Mouse (Mus musculus) kidney, postnatal 0 days (tissue): ENCODE measurements around the gene Selenom. TPM values are rescaled to one million over a fixed set of nuclear protein-coding genes. Genes with fewer than 3 reads are reported as not detected.
A peak's percentile ranks its signal among the peaks of the same experiment; 100 is the strongest.

Experiments
- ATAC-seq: fragments of 200-750 bp; cut with Nextera tagmentation; replicated peaks from 2 replicates; pipeline ENCODE4 v1.8.0; 2017; ENCODE audit warnings: low read depth, moderate number of reproducible peaks, moderate TSS enrichment, moderate library complexity; ENCODE audit not compliant: low FRiP score
- DNase-seq: peaks from one replicate; pipeline ENCODE4 v3.0.0-alpha.2; 2016; ENCODE audit warnings: low spot score
- H3K27ac ChIP-seq: fragments of 300-500 bp; sonication (generic); 2 replicates; pipeline ENCODE4 v1.5.1; 2014; ENCODE audit warnings: mild to moderate bottlenecking
- H3K27me3 ChIP-seq: fragments of 300-500 bp; sonication (generic); 2 replicates; pipeline ENCODE4 v1.6.1; 2014; ENCODE audit warnings: low read length, mixed read lengths; ENCODE audit not compliant: insufficient read depth
- H3K36me3 ChIP-seq: fragments of 300-500 bp; sonication (generic); 2 replicates; pipeline ENCODE4 v1.6.1; 2014; ENCODE audit warnings: low read length, mixed read lengths; ENCODE audit not compliant: insufficient read depth
- H3K4me1 ChIP-seq: fragments of 300-500 bp; sonication (generic); replicated peaks from 2 replicates; pipeline ENCODE4 v1.6.1; 2014; ENCODE audit warnings: antibody characterized with exemption, low read length, mixed read lengths; ENCODE audit not compliant: insufficient read depth
- H3K4me2 ChIP-seq: fragments of 300-500 bp; sonication (generic); 2 replicates; pipeline ENCODE4 v1.6.1; 2014; ENCODE audit warnings: mild to moderate bottlenecking, low read length, moderate library complexity, mixed read lengths
- H3K4me3 ChIP-seq: fragments of 300-500 bp; sonication (generic); replicated peaks from 2 replicates; pipeline ENCODE4 v1.5.1; 2014; ENCODE audit warnings: low read depth, low read length
- H3K9ac ChIP-seq: fragments of 300-500 bp; sonication (generic); 2 replicates; pipeline ENCODE4 v1.6.1; 2014; ENCODE audit warnings: low read depth, low read length
- H3K9me3 ChIP-seq: fragments of 300-500 bp; sonication (generic); replicated peaks from 2 replicates; pipeline ENCODE4 v1.6.1; 2016; ENCODE audit warnings: low read length, inconsistent platforms, mixed read lengths
- CTCF ChIP-seq: IDR thresholded peaks from 2 replicates; pipeline ENCODE4 v1.5.1; 2016; ENCODE audit warnings: antibody characterized with exemption, low read depth, mild to moderate bottlenecking, moderate library complexity
- WGBS: fragments of 180-500 bp; shearing (Covaris S2); extraction: QIAGEN DNeasy Blood & Tissue Kit; methylation state at CpG from one replicate; pipeline ENCODE4 v1.1.7; 2014; 5-methylcytosine and 5-hydroxymethylcytosine counted together
- polyA plus RNA-seq: library from polyadenylated mRNA; unstranded; fragments of >200 nt; fragmentation: Nextera tagmentation; extraction: Ambion mirVana; gene quantifications from 2 replicates; pipeline ENCODE4 v1.2.1, GENCODE M21; 2015

Gene Selenom
- polyA plus RNA-seq, 1 experiment from 2014 or later: 124 TPM

- Histone ChIP-seq H3K27me3 (no peaks in the 10 kb centered on the region), H3K36me3 (0 out of 2 replicates have a peak, but pooled peaks cover 4% of the 10 kb centered on the region), H3K9ac (peak overlapping the region; percentile 83), H3K27ac (peak overlapping the region; percentile 70), H3K4me2 (peak overlapping the region; percentile 62), H3K4me1 (peaks cover 31% of the 10 kb centered on the region), H3K9me3 (no peaks in the 10 kb centered on the region), H3K4me3 (peak overlapping the region; percentile 67)
- WGBS: 3% methylated on average over 33 of the region's 33 CpGs
- peak; percentile 99 for DNase-seq
- TF ChIP-seq CTCF: peak; percentile 16; the same call in 1 of the 2 replicates
- peak; percentile 78 for ATAC-seq
Observed at GRCm38 (mm10) chr11:3539111-3539825, 24.8 kb downstream of the Selenom start.

GRCm38 (mm10) chr11:3539826-3540196, 25.3 kb downstream of the Selenom start:
- H3K9ac ChIP-seq: no peak overlapping the region
- ATAC-seq: no peak
- DNase-seq: no peak
- peak overlapping the region; percentile 62 for H3K4me2 ChIP-seq
- WGBS: 77% methylated on average over 4 of the region's 4 CpGs
- TF ChIP-seq CTCF: peak; percentile 43; the same call in 1 of the 2 replicates
- H3K4me3 ChIP-seq: peak overlapping the region; percentile 67; the same call in 1 of the 2 replicates
- H3K9me3 ChIP-seq: no peaks in the 10 kb centered on the region
- H3K4me1 ChIP-seq: peaks cover 30% of the 10 kb centered on the region
- no peaks in the 10 kb centered on the region for H3K36me3 ChIP-seq
- no peak overlapping the region for H3K27ac ChIP-seq
- H3K27me3 ChIP-seq: no peaks in the 10 kb centered on the region

GRCm38 (mm10) chr11:3540451-3541085, 26.1 kb downstream of the Selenom start, which contains the start of gene Smtn:
Gene Smtn, minus strand, starts transcription at chr11:3540612.
- no peaks in the 10 kb centered on the region for H3K36me3 ChIP-seq
- H3K4me1 ChIP-seq: peaks cover 28% of the 10 kb centered on the region
- peak within 1 kb of the TSS; percentile 67 for H3K4me3 ChIP-seq
- ATAC-seq (no peak), DNase-seq (no peak)
- H3K4me2 ChIP-seq: peak within 1 kb of the TSS; percentile 62
- no peak within 1 kb of the TSS for H3K27ac ChIP-seq
- no peaks in the 10 kb centered on the region for H3K27me3 ChIP-seq
- no peaks in the 10 kb centered on the region for H3K9me3 ChIP-seq
- no peak for TF ChIP-seq CTCF
- peak within 1 kb of the TSS; percentile 83 for H3K9ac ChIP-seq
- 92% methylated on average over 23 of the region's 23 CpGs for WGBS

- no peak for TF ChIP-seq CTCF
- H3K27me3 ChIP-seq: no peaks in the 10 kb centered on the region
- H3K4me3 ChIP-seq: no peak overlapping the region
- H3K4me2 ChIP-seq: no peak overlapping the region
- H3K9me3 ChIP-seq: no peaks in the 10 kb centered on the region
- H3K27ac ChIP-seq: no peak overlapping the region
- no peak for DNase-seq
- no peak for ATAC-seq
- no peak overlapping the region for H3K9ac ChIP-seq
- WGBS: 64% methylated on average over 3 of the region's 3 CpGs
- no peaks in the 10 kb centered on the region for H3K36me3 ChIP-seq
- peaks cover 16% of the 10 kb centered on the region; the same call in 1 of the 2 replicates for H3K4me1 ChIP-seq
Observed at GRCm38 (mm10) chr11:3541932-3542331, 27.4 kb downstream of the Selenom start.

- Histone ChIP-seq H3K27me3 (no peaks in the 10 kb centered on the region), H3K9me3 (no peaks in the 10 kb centered on the region), H3K27ac (no peak overlapping the region), H3K36me3 (no peaks in the 10 kb centered on the region), H3K4me2 (no peak overlapping the region), H3K4me3 (no peak overlapping the region), H3K9ac (no peak overlapping the region), H3K4me1 (peaks cover 7% of the 10 kb centered on the region; the same call in 1 of the 2 replicates)
- DNase-seq (no peak), ATAC-seq (no peak)
- WGBS: 37% methylated on average over 5 of the region's 5 CpGs
- TF ChIP-seq CTCF: no peak
Observed at GRCm38 (mm10) chr11:3543001-3543400, 28.5 kb downstream of the Selenom start.

GRCm38 (mm10) chr11:3544409-3544808, 29.9 kb downstream of the Selenom start:
- ATAC-seq: no peak
- H3K9me3 ChIP-seq: no peaks in the 10 kb centered on the region
- no peak overlapping the region for H3K27ac ChIP-seq
- H3K9ac ChIP-seq: no peak overlapping the region
- no peaks in the 10 kb centered on the region for H3K27me3 ChIP-seq
- H3K4me3 ChIP-seq: no peak overlapping the region
- no peaks in the 10 kb centered on the region for H3K36me3 ChIP-seq
- peaks cover 2% of the 10 kb centered on the region; the same call in 1 of the 2 replicates for H3K4me1 ChIP-seq
- no peak for DNase-seq
- no peak overlapping the region for H3K4me2 ChIP-seq
- WGBS: 94% methylated on average over 5 of the region's 5 CpGs
- TF ChIP-seq CTCF: peak; percentile 38
